7 mouse cellular contexts compared by ENCODE assay signal in genomic region chr2:79256001-79256339, GRCm38 (mm10). TPM values are rescaled to one million over a fixed set of nuclear protein-coding genes. Genes with fewer than 3 reads are reported as not detected.
DNase-seq lines count a peak whose midpoint lies in the region; ATAC-seq lines count a peak whose summit lies in the region.

No protein-coding gene starts in this region.

- peak overlapping the region; percentile 61 for H3K27ac ChIP-seq in lung, embryonic 15.5 days
- H3K27ac ChIP-seq in limb, embryonic 10.5 days, result peak overlapping the region; percentile 77
- H3K27ac ChIP-seq in neural tube, embryonic 15.5 days (replicated peaks), result peak overlapping the region; percentile 56

- no peaks in the 10 kb centered on the region for H3K9me3 ChIP-seq in lung, embryonic 15.5 days
- H3K9me3 ChIP-seq in limb, embryonic 10.5 days (replicated peaks), result no peaks in the 10 kb centered on the region
- H3K9me3 ChIP-seq in neural tube, embryonic 15.5 days (replicated peaks), result no peaks in the 10 kb centered on the region

- H3K27me3 ChIP-seq in lung, embryonic 15.5 days, result 0 out of 2 replicates have a peak, but pooled peaks cover 10% of the 10 kb centered on the region
- peaks cover 21% of the 10 kb centered on the region for H3K27me3 ChIP-seq in limb, embryonic 10.5 days (ENCODE audit: low read depth, poor library complexity, severe bottlenecking)
- H3K27me3 ChIP-seq in neural tube, embryonic 15.5 days (replicated peaks), result peaks cover 8% of the 10 kb centered on the region; the same call in 1 of the 2 replicates

- peak overlapping the region; percentile 51 for H3K4me3 ChIP-seq in lung, embryonic 15.5 days
- peak overlapping the region; percentile 68 for H3K4me3 ChIP-seq in limb, embryonic 10.5 days
- peak overlapping the region; percentile 52 for H3K4me3 ChIP-seq in neural tube, embryonic 15.5 days (replicated peaks)

- 13% methylated on average over 7 of the region's 7 CpGs for WGBS in lung, embryonic 15.5 days
- WGBS in limb, embryonic 10.5 days, result 18% methylated on average over 7 of the region's 7 CpGs
- 11% methylated on average over 7 of the region's 7 CpGs for WGBS in neural tube, embryonic 15.5 days

- peaks cover 17% of the 10 kb centered on the region for H3K4me1 ChIP-seq in lung, embryonic 15.5 days
- H3K4me1 ChIP-seq in limb, embryonic 10.5 days, result peaks cover 22% of the 10 kb centered on the region
- peaks cover 12% of the 10 kb centered on the region for H3K4me1 ChIP-seq in neural tube, embryonic 15.5 days

- peak; percentile 29 for ATAC-seq in lung, embryonic 15.5 days (ENCODE audit: borderline replicate concordance, extremely low read depth, low FRiP score, low TSS enrichment)
- 0 out of 2 replicates have a peak, but pooled peaks have one; percentile 1 for ATAC-seq in erythroblast, adult 5-6 weeks (replicated peaks; ENCODE audit: low FRiP score, poor library complexity, severe bottlenecking)
- peak; percentile 43; the same call in 1 of the 2 replicates for ATAC-seq in neural tube, embryonic 15.5 days (ENCODE audit: low FRiP score)

- H3K9ac ChIP-seq in lung, embryonic 15.5 days, result peak overlapping the region; percentile 41
- H3K9ac ChIP-seq in neural tube, embryonic 15.5 days (replicated peaks), result peak overlapping the region; percentile 54

- H3K4me2 ChIP-seq in lung, embryonic 15.5 days, result peak overlapping the region; percentile 87
- peak overlapping the region; percentile 93 for H3K4me2 ChIP-seq in neural tube, embryonic 15.5 days

- intact Hi-C loops in left cerebral cortex, postnatal 25 days (cut with DNase I), result loop anchor here (10.0 kb wide), 1 partner anchor 1211 kb away; no protein-coding TSS in a partner anchor

- no peak for DNase-seq in lung, postnatal 10 days
- no peak for DNase-seq in limb, embryonic 10.5 days (ENCODE audit: low spot score)
- no peak for DNase-seq in adrenal gland, adult 8-10 months
- DNase-seq in left cerebral cortex, postnatal 25 days (ENCODE audit: low spot score in 2 of 2), result no peak

- H3K36me3 ChIP-seq in lung, embryonic 15.5 days, result no peaks in the 10 kb centered on the region
- no peaks in the 10 kb centered on the region for H3K36me3 ChIP-seq in limb, embryonic 10.5 days
- no peaks in the 10 kb centered on the region for H3K36me3 ChIP-seq in neural tube, embryonic 15.5 days

RNA-seq across cellular contexts. Expression of gene Itga4, which starts 0.7 kb away (rescaled TPM):
- 6.5 and 8.2 TPM in 2 replicates for polyA plus RNA-seq in lung, embryonic 15.5 days (2015; fragmentation: Nextera tagmentation; extraction: Ambion mirVana)
- 241 and 252 TPM in 2 replicates for total RNA-seq in erythroblast, adult 5-6 weeks (2015; ENCODE audit: low replicate concordance)
- total RNA-seq in erythroblast, adult 5-6 weeks (2017; ENCODE audit: low replicate concordance), result 298 and 384 TPM in 2 replicates
- polyA plus RNA-seq in limb, embryonic 10.5 days (2016; fragmentation: Nextera tagmentation; extraction: Ambion mirVana), result 3.7 and 5.2 TPM in 2 replicates
- polyA plus RNA-seq in neural tube, embryonic 15.5 days (2015; fragmentation: Nextera tagmentation; extraction: Ambion mirVana), result 2.8 and 10.3 TPM in 2 replicates
- 1 to 10 TPM; 1.7 to 5.7 (median 3.3) TPM for total RNA-seq in adrenal gland, adult 8-10 months (2022)
- 10 to 100 TPM; 12.1 to 12.2 TPM for total RNA-seq in left cerebral cortex, postnatal 25 days (2021)

Comparison
In these comparisons a context has a peak if more than half of its experiments do, and no peak if none do; other contexts are left out.
1. RNA of gene Itga4, which starts 0.7 kb away (total RNA-seq): 241 to 384 TPM in erythroblast, adult 5-6 weeks; 12.1 to 12.2 TPM in left cerebral cortex, postnatal 25 days and 1.7 to 5.7 TPM in adrenal gland, adult 8-10 months; every median in the first group is over 10 times any median in the second.
2. Peak in every context shown above with its lines, with median percentiles within 50 percentile points of each other: ATAC-seq, H3K27ac ChIP-seq and H3K4me3 ChIP-seq.